ENCODE assay signal across 15 mouse cellular contexts in the genomic region with DNA sequence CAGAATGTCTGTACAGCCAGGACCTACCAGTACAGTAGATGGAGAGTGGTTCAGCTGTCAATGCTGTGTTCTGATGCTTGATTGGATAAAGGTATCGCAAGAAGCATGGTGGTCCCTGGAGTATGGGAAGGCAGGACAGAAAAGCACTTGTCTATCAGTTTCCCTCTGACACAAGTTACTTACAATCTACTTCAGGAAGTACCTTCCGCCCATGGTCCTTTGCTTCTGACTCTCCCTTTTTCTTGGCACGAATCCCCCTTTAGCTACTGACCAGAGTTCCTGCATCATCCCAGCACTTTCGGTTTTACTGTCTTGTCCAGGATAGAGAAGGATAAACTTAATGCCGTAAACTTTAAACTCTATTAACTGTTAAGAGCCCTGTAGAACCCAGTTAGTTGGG.
A peak's percentile ranks its signal among the peaks of the same experiment; 100 is the strongest.
DNase-seq lines count a peak whose midpoint lies in the region; ATAC-seq and TF ChIP-seq lines count a peak whose summit lies in the region.
"Had no signal": no experiment of that assay in that cellular context is flagged by ENCODE, and none has a peak within 500 bp of the region (broad histone marks: within the 10 kb centered on the region; RNA-seq: fewer than 3 reads in every experiment).

No protein-coding gene starts in this region.

- no peak for TF ChIP-seq CTCF in liver, adult 2 months (IDR thresholded peaks at IDR 0.05; ENCODE audit: low read depth, low read length)

- H3K4me3 ChIP-seq in liver, adult 2 months (ENCODE audit: insufficient read depth, low read depth, low read length) = no peak overlapping the region
- H3K4me3 ChIP-seq in heart, embryonic 11.5 days (ENCODE audit: low read depth, low read length) = no peak overlapping the region
- H3K4me3 ChIP-seq: forebrain, embryonic 15.5 days; layer of hippocampus, adult 2 months; liver, embryonic 13.5 days had no signal

- peak; percentile 22 for DNase-seq in liver, adult 2 months (ENCODE audit: extremely low read depth, low read depth, low spot score)
- no peak for DNase-seq in liver
- peak; percentile 28 to 44 for DNase-seq in heart, postnatal 36 days
- peak; percentile 41 for DNase-seq in lung, postnatal 25 days (ENCODE audit: low spot score)
- DNase-seq in left cerebral cortex, postnatal 25 days (ENCODE audit: low spot score in 2 of 2) = no peak
- DNase-seq in left cerebral cortex, adult 9 months (ENCODE audit: low spot score in 2 of 2) = no peak
- DNase-seq: cerebellum, adult 8-10 months; gastrocnemius, postnatal 10 days; liver, embryonic 13.5 days; thymus, postnatal 25 days had no signal

- intact Hi-C loops in heart, postnatal 36 days (cut with DNase I) = loop anchor here (2.0 to 5.0 kb wide), 5 partner anchors 38 to 481 kb away; partner anchors contain the start of gene Atxn1
- intact Hi-C loops in left cerebral cortex, postnatal 25 days (cut with DNase I) = no loop called here

- no peaks in the 10 kb centered on the region for H3K27me3 ChIP-seq in liver, adult 2 months (ENCODE audit: control insufficient read depth, insufficient read depth, low read length)
- no peaks in the 10 kb centered on the region for H3K27me3 ChIP-seq in heart, embryonic 11.5 days (ENCODE audit: control insufficient read depth, insufficient read depth, low read length)
- H3K27me3 ChIP-seq: forebrain, embryonic 15.5 days; liver, embryonic 13.5 days; Patski had no signal

- H3K9me3 ChIP-seq in heart, embryonic 11.5 days (replicated peaks; ENCODE audit: control insufficient read depth, low read length) = no peaks in the 10 kb centered on the region
- H3K9me3 ChIP-seq: forebrain, embryonic 15.5 days; liver, embryonic 13.5 days had no signal

- 74% methylated on average over 5 of the region's 5 CpGs for WGBS in liver, adult 2 months
- WGBS in heart, embryonic 11.5 days (ENCODE audit: insufficient replicate concordance) = 66% methylated on average over 5 of the region's 5 CpGs

- H3K4me2 ChIP-seq in heart, embryonic 11.5 days = no peak overlapping the region
- H3K4me2 ChIP-seq: forebrain, embryonic 15.5 days; liver, embryonic 13.5 days had no signal

- H3K79me2 ChIP-seq in liver, adult 2 months (ENCODE audit: control insufficient read depth, insufficient read depth, low read length) = peaks cover 7% of the 10 kb centered on the region; the same call in 1 of the 2 replicates

- H3K4me1 ChIP-seq in liver, adult 2 months (ENCODE audit: control insufficient read depth, insufficient read depth, low read length) = no peaks in the 10 kb centered on the region
- peaks cover 23% of the 10 kb centered on the region for H3K4me1 ChIP-seq in heart, embryonic 11.5 days (ENCODE audit: control insufficient read depth, insufficient read depth, low read length)
- H3K4me1 ChIP-seq: liver, embryonic 13.5 days had no signal

- no peak overlapping the region for H3K27ac ChIP-seq in liver, adult 2 months (replicated peaks; ENCODE audit: insufficient read depth, low read depth, low read length)
- H3K27ac ChIP-seq in heart, embryonic 11.5 days (ENCODE audit: low read depth, low read length) = 0 out of 2 replicates have a peak overlapping the region, but pooled peaks have one; percentile 1
- H3K27ac ChIP-seq: forebrain, embryonic 15.5 days; layer of hippocampus, adult 2 months; liver, embryonic 13.5 days had no signal

- no peak for ATAC-seq in heart, embryonic 11.5 days (replicated peaks; ENCODE audit: insufficient number of reproducible peaks, low FRiP score, low TSS enrichment)
- ATAC-seq: forebrain, embryonic 15.5 days; hindbrain, embryonic 16.5 days had no signal

- no peak for TF ChIP-seq POLR2A in liver, adult 2 months (IDR thresholded peaks at IDR 0.05; ENCODE audit: extremely low read depth, insufficient read depth, low read length)

- no peak overlapping the region for H3K9ac ChIP-seq in liver, adult 2 months (ENCODE audit: low read depth, low read length)
- H3K9ac ChIP-seq in heart, embryonic 11.5 days (ENCODE audit: low read depth, low read length) = no peak overlapping the region
- H3K9ac ChIP-seq: forebrain, embryonic 15.5 days; liver, embryonic 13.5 days had no signal

- no peaks in the 10 kb centered on the region; the same call in 1 of the 2 replicates for H3K36me3 ChIP-seq in liver, adult 2 months (ENCODE audit: control insufficient read depth, insufficient read depth, low read length)
- H3K36me3 ChIP-seq in heart, embryonic 11.5 days (ENCODE audit: control insufficient read depth, insufficient read depth, low read length) = no peaks in the 10 kb centered on the region
- H3K36me3 ChIP-seq: forebrain, embryonic 15.5 days; liver, embryonic 13.5 days had no signal

Comparison
In these comparisons a context has a peak if more than half of its experiments do, and no peak if none do; other contexts are left out.
1. DNase-seq: peak in liver, adult 2 months (single experiment), heart, postnatal 36 days (2 of 2) and lung, postnatal 25 days (single experiment); none in liver (single experiment), left cerebral cortex, postnatal 25 days (0 of 2) and left cerebral cortex, adult 9 months (0 of 2).